Mouse (Mus musculus) frontal cortex, postnatal 14 days (tissue): ENCODE data around the gene Elmo3.

Experiments used
- DNase-seq, 2 experiments: peaks; one replicate each; pipeline ENCODE4 v3.0.0; 2022; ENCODE audit warnings: low spot score in 2 of 2

The Elmo3 gene

GRCm38 (mm10) chr8:105305211-105306145 lies at the start of gene Elmo3:
TSS of gene Elmo3 (plus strand) at chr8:105305601.
- DNase-seq, result peak in 1 of 2 experiments; percentile 46

GRCm38 (mm10) chr8:105257318-105258114 lies 47.9 kb upstream of the Elmo3 start:
- DNase-seq, result no peak

- DNase-seq, result peak in 1 of 2 experiments; percentile 39
These were observed 46.3 kb upstream of the Elmo3 start for GRCm38 (mm10) chr8:105258911-105259720.

- DNase-seq, result peak in 1 of 2 experiments; percentile 56
These were observed 45.6 kb upstream of the Elmo3 start for GRCm38 (mm10) chr8:105259721-105260320.

GRCm38 (mm10) chr8:105260371-105261099 lies 44.9 kb upstream of the Elmo3 start:
- DNase-seq, result no peak

GRCm38 (mm10) chr8:105261326-105261980 lies 43.9 kb upstream of the Elmo3 start:
- DNase-seq, result no peak

GRCm38 (mm10) chr8:105263244-105263912 lies 42.0 kb upstream of the Elmo3 start:
- DNase-seq, result no peak

GRCm38 (mm10) chr8:105264024-105264982 lies 41.1 kb upstream of the Elmo3 start, which contains the start of the genes Tradd and Fbxl8:
TSS of gene Tradd (minus strand) at chr8:105264609.
TSS of gene Fbxl8 (plus strand) at chr8:105264648.
- DNase-seq, result no peak

GRCm38 (mm10) chr8:105265128-105265527 lies 40.3 kb upstream of the Elmo3 start:
- no peak for DNase-seq

GRCm38 (mm10) chr8:105266775-105267174 lies 38.6 kb upstream of the Elmo3 start:
- no peak for DNase-seq

- DNase-seq, result peak; percentile 75 to 77
These were observed 36.9 kb upstream of the Elmo3 start for GRCm38 (mm10) chr8:105268342-105269074.

- DNase-seq, result no peak
These were observed 36.3 kb upstream of the Elmo3 start for GRCm38 (mm10) chr8:105269075-105269458.

- DNase-seq, result no peak
These were observed 35.9 kb upstream of the Elmo3 start, which contains the start of gene Hsf4 for GRCm38 (mm10) chr8:105269461-105269947. TSS of gene Hsf4 (plus strand) at chr8:105269801.

GRCm38 (mm10) chr8:105270101-105270915 lies 35.1 kb upstream of the Elmo3 start:
- DNase-seq, result no peak

- DNase-seq, result no peak
These were observed 34.5 kb upstream of the Elmo3 start for GRCm38 (mm10) chr8:105270916-105271186.

GRCm38 (mm10) chr8:105275387-105275786 lies 30.0 kb upstream of the Elmo3 start:
- DNase-seq, result no peak

GRCm38 (mm10) chr8:105275840-105276239 lies 29.6 kb upstream of the Elmo3 start, which contains the start of gene Nol3:
TSS of gene Nol3 (plus strand) at chr8:105276140.
- no peak for DNase-seq
